Mouse (Mus musculus) liver, embryonic 16.5 days (tissue): ENCODE measurements at regions not wholly inside any gene's neighbourhood (a gene's known extent, or its start where the extent isn't known, plus 50 kb on each side); places are given as distances from the start of the nearest gene placed in this dataset.

ENCODE experiments used
- ATAC-seq: fragments of 200-750 bp; cut with Nextera tagmentation; 2 replicates; pipeline ENCODE4 v1.8.0; 2017; ENCODE audit warnings: low read depth, mild to moderate bottlenecking, moderate number of reproducible peaks, moderate library complexity
- H3K27ac ChIP-seq: fragments of 300-500 bp; sonication (generic); 2 replicates; pipeline ENCODE4 v1.5.1; 2014; ENCODE audit warnings: mild to moderate bottlenecking, low read length
- H3K27me3 ChIP-seq: fragments of 300-500 bp; sonication (generic); 2 replicates; pipeline ENCODE4 v1.6.1; 2014; ENCODE audit warnings: low read depth, low read length, mixed read lengths; ENCODE audit not compliant: control insufficient read depth, insufficient read depth
- H3K36me3 ChIP-seq: fragments of 300-500 bp; sonication (generic); 2 replicates; pipeline ENCODE4 v1.6.1; 2014; ENCODE audit warnings: mild to moderate bottlenecking; ENCODE audit not compliant: control insufficient read depth, insufficient read depth
- H3K4me1 ChIP-seq: fragments of 300-500 bp; sonication (generic); 2 replicates; pipeline ENCODE4 v1.6.1; 2014; ENCODE audit warnings: low read depth, low read length, mixed read lengths; ENCODE audit not compliant: control insufficient read depth
- H3K4me2 ChIP-seq: fragments of 300-500 bp; sonication (generic); 2 replicates; pipeline ENCODE4 v1.6.1; 2014; ENCODE audit warnings: low read depth, low read length, mixed read lengths
- H3K4me3 ChIP-seq: fragments of 300-500 bp; sonication (generic); 2 replicates; pipeline ENCODE4 v1.5.1; 2014; ENCODE audit warnings: low read depth, mild to moderate bottlenecking, low read length
- H3K9ac ChIP-seq: fragments of 300-500 bp; sonication (generic); 2 replicates; pipeline ENCODE4 v1.6.1; 2014; ENCODE audit warnings: low read depth, low read length
- H3K9me3 ChIP-seq: fragments of 300-500 bp; sonication (generic); replicated peaks from 2 replicates; pipeline ENCODE4 v1.6.1; 2016; ENCODE audit warnings: low read length; ENCODE audit not compliant: control insufficient read depth
- WGBS: fragments of 180-500 bp; shearing (Covaris S2); extraction: QIAGEN DNeasy Blood & Tissue Kit; methylation state at CpG from one replicate; pipeline ENCODE4 v1.1.7; 2014; ENCODE audit not compliant: insufficient replicate concordance; 5-methylcytosine and 5-hydroxymethylcytosine counted together

DNA sequence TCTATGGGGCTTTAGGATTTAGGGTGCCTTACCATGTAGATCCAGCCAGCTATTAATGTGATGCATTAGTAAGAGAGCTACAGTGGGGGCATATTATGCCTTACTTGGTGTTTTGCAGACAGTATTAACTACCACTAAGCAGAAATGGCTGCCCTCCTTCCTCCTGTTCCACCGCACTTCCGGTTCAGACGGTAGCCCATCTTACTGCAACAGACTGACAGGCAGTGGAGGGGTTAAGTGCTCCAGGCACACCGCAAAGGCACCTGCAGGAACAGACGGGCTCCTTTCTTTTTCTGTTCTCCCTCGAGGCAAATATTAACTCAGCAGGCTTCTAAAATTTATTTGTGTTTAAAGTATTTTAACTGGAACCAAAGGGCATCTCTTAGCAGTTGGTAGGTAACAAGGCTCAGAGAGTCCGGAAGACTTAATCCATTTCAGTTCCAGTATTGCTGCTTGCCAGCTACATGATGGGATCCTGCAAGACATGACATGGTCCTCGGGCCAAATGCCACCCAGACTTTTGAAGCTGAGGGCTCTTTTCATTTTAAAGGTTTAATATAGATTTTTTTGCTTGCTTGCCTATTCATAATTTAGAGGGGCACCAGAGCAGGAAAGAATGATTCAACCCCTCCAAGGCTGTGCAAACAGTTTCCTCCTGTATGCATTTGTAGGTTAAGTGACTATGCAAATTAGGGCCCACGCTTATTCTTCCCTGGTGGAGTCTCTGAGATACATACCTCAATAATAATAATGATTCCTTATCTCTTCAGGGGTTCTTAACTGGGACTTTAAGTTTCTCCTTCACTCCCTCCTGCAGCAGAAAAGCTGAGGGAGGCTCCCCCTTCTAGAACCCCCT lies 177.7 kb downstream of the Emp1 start:
- Histone ChIP-seq H3K9ac (no peak overlapping the region), H3K4me3 (no peak overlapping the region), H3K27ac (no peak overlapping the region), H3K4me2 (no peak overlapping the region), H3K27me3 (no peaks in the 10 kb centered on the region), H3K9me3 (no peaks in the 10 kb centered on the region), H3K4me1 (no peaks in the 10 kb centered on the region; the same call in 1 of the 2 replicates), H3K36me3 (no peaks in the 10 kb centered on the region)
- no peak for ATAC-seq
- 39% methylated on average over 9 of the region's 9 CpGs for WGBS

- Histone ChIP-seq H3K4me1 (no peaks in the 10 kb centered on the region; the same call in 1 of the 2 replicates), H3K36me3 (no peaks in the 10 kb centered on the region), H3K9ac (no peak overlapping the region), H3K4me3 (no peak overlapping the region), H3K9me3 (no peaks in the 10 kb centered on the region), H3K27ac (no peak overlapping the region), H3K27me3 (no peaks in the 10 kb centered on the region), H3K4me2 (no peak overlapping the region)
- ATAC-seq: no peak
- WGBS: 54% methylated on average over 5 of the region's 5 CpGs
These were observed 179.2 kb downstream of the Emp1 start for GRCm38 (mm10) chr6:135541566-135541965.

GRCm38 (mm10) chr6:135542356-135542755 lies 180.0 kb downstream of the Emp1 start:
- H3K4me1 ChIP-seq: no peaks in the 10 kb centered on the region; the same call in 1 of the 2 replicates
- WGBS: 46% methylated on average over 5 of the region's 5 CpGs
- no peak for ATAC-seq
- H3K4me3 ChIP-seq: no peak overlapping the region
- H3K36me3 ChIP-seq: no peaks in the 10 kb centered on the region
- no peak overlapping the region for H3K4me2 ChIP-seq
- H3K9me3 ChIP-seq: no peaks in the 10 kb centered on the region
- H3K27me3 ChIP-seq: no peaks in the 10 kb centered on the region
- no peak overlapping the region for H3K27ac ChIP-seq
- H3K9ac ChIP-seq: no peak overlapping the region

GRCm38 (mm10) chr6:135543390-135543789 lies 181.0 kb downstream of the Emp1 start:
- Histone ChIP-seq H3K27me3 (no peaks in the 10 kb centered on the region), H3K4me1 (no peaks in the 10 kb centered on the region; the same call in 1 of the 2 replicates), H3K4me3 (no peak overlapping the region), H3K27ac (no peak overlapping the region), H3K4me2 (no peak overlapping the region), H3K9ac (no peak overlapping the region), H3K36me3 (no peaks in the 10 kb centered on the region), H3K9me3 (no peaks in the 10 kb centered on the region)
- no peak for ATAC-seq
- 56% methylated on average over 3 of the region's 3 CpGs for WGBS

- H3K36me3 ChIP-seq: no peaks in the 10 kb centered on the region
- H3K9me3 ChIP-seq: no peaks in the 10 kb centered on the region
- H3K4me1 ChIP-seq: no peaks in the 10 kb centered on the region; the same call in 1 of the 2 replicates
- H3K27ac ChIP-seq: no peak overlapping the region
- ATAC-seq: peak; percentile 19; the same call in 1 of the 2 replicates
- H3K4me3 ChIP-seq: no peak overlapping the region
- H3K27me3 ChIP-seq: no peaks in the 10 kb centered on the region
- no peak overlapping the region for H3K4me2 ChIP-seq
- WGBS: 43% methylated on average over 3 of the region's 3 CpGs
- H3K9ac ChIP-seq: no peak overlapping the region
These were observed 181.5 kb downstream of the Emp1 start for GRCm38 (mm10) chr6:135543863-135544262.

DNA sequence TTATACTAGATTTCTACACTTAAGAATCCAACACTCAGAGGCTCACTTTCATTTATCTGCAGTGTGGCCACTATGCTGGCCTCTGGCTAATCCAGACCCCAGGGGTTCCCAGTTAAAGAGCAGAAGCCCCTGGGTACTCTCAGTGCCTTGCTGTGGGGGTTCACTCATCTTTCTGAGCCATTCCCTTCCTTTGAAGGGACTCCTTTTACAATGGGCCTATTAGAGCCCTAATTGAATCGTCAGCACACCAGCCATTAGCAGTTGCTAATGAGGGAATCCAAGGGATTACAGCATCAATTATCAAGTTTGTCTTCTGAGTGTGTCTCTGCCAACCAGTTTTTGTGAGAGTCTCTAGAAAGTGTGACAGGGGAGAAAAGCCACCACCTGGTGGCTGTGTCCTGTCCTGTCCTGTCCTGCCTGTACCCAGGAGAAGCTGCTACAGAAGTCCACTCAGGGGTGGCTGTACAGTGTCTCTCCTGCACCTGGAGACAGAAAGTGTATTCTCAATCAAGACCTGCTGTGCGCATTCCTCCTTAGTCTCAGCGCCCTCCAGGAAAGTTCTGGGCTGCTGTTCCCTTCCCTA lies 188.1 kb downstream of the Emp1 start:
- ATAC-seq: no peak
- no peaks in the 10 kb centered on the region for H3K27me3 ChIP-seq
- WGBS: 26% methylated on average over 3 of the region's 3 CpGs
- no peak overlapping the region for H3K27ac ChIP-seq
- no peaks in the 10 kb centered on the region for H3K4me1 ChIP-seq
- no peak overlapping the region for H3K9ac ChIP-seq
- no peak overlapping the region for H3K4me3 ChIP-seq
- H3K9me3 ChIP-seq: no peaks in the 10 kb centered on the region
- no peak overlapping the region for H3K4me2 ChIP-seq
- H3K36me3 ChIP-seq: no peaks in the 10 kb centered on the region

DNA sequence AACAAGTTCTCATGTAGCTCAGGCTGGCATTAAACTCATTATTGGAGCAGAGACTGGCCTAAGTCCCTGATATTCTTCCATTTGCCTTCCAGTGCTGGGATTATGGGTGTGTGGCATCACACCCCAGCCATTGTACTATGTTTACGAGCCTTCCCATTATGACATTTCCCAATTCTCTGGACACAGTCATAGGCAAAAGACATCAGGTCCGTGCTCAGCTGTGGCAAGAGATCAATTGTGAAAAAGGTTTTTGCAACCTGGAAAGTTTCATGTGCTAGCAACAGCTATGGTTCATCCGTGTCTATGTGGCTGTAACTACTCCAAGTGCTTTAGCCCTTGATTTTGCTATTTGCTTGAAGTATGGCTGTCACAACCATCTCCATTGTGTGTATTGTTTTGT lies 190.1 kb downstream of the Emp1 start:
- WGBS: 51% methylated on average over 3 of the region's 3 CpGs
- ATAC-seq: no peak

GRCm38 (mm10) chr6:135559501-135559907 lies 197.2 kb downstream of the Emp1 start:
- Histone ChIP-seq H3K9me3 (no peaks in the 10 kb centered on the region), H3K4me2 (no peak overlapping the region), H3K36me3 (no peaks in the 10 kb centered on the region), H3K27me3 (no peaks in the 10 kb centered on the region), H3K4me1 (no peaks in the 10 kb centered on the region), H3K27ac (no peak overlapping the region), H3K4me3 (no peak overlapping the region), H3K9ac (no peak overlapping the region)
- no peak for ATAC-seq
- WGBS: 70% methylated on average over 5 of the region's 5 CpGs

More for the DNA sequence above, 190.1 kb downstream of the Emp1 start:
- no peaks in the 10 kb centered on the region for H3K27me3 ChIP-seq
- H3K36me3 ChIP-seq: no peaks in the 10 kb centered on the region
- no peaks in the 10 kb centered on the region for H3K9me3 ChIP-seq
- no peak overlapping the region for H3K27ac ChIP-seq
- no peak overlapping the region for H3K4me3 ChIP-seq
- H3K9ac ChIP-seq: no peak overlapping the region
- no peaks in the 10 kb centered on the region for H3K4me1 ChIP-seq
- H3K4me2 ChIP-seq: no peak overlapping the region

DNA sequence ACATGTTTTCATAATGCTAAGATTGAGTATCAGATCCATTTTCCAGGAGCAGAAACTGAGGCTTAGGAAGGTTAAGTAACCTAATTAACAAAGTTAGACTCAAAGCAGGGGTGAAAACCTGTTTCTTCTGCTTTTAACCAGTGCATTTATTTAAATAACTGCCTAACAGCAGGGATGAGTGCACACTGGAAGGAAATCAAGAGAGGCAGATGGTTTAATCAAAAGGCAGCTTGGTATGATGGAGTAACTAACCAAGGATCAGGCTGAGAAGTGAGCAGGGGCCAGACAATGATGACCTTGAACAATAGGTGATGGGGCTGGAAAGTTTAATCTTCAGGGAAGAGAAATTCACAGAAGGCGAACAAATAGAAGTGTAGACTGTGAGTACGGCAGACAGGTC lies 199.9 kb downstream of the Emp1 start:
- H3K36me3 ChIP-seq: no peaks in the 10 kb centered on the region
- no peak overlapping the region for H3K9ac ChIP-seq
- 64% methylated on average over 2 of the region's 2 CpGs for WGBS
- H3K4me1 ChIP-seq: no peaks in the 10 kb centered on the region
- H3K27me3 ChIP-seq: no peaks in the 10 kb centered on the region
- no peak overlapping the region for H3K4me3 ChIP-seq
- no peak overlapping the region for H3K27ac ChIP-seq
- no peak for ATAC-seq
- no peaks in the 10 kb centered on the region for H3K9me3 ChIP-seq
- H3K4me2 ChIP-seq: no peak overlapping the region
